Mouse (Mus musculus): ENCODE results near the gene Atp13a2.

Atp13a2 gene

GRCm38 (mm10) chr4:141048810-141049475 is 62.3 kb downstream of the Atp13a2 start:
- no peak for DNase-seq

- DNase-seq: peak; percentile 66 to 67
These were observed 62.8 kb downstream of the Atp13a2 start for GRCm38 (mm10) chr4:141049476-141049835.

GRCm38 (mm10) chr4:141052442-141052841 is 65.8 kb downstream of the Atp13a2 start:
- peak; percentile 44 to 63 for DNase-seq

- DNase-seq: peak; percentile 70 to 82
These were observed 66.5 kb downstream of the Atp13a2 start for GRCm38 (mm10) chr4:141053138-141053537.

GRCm38 (mm10) chr4:141053568-141054161 is 67.0 kb downstream of the Atp13a2 start:
- DNase-seq: peak; percentile 95 to 97
